Mouse (Mus musculus) layer of hippocampus, adult 9-10 months (tissue): ENCODE measurements at regions not wholly inside any gene's neighbourhood (a gene's known extent, or its start where the extent isn't known, plus 50 kb on each side); places are given as distances from the start of the nearest gene placed in this dataset.
A peak's percentile ranks its signal among the peaks of the same experiment; 100 is the strongest.

Experiments used
- DNase-seq: peaks from one replicate; pipeline ENCODE4 v3.0.0; 2022; ENCODE audit warnings: low spot score

- DNase-seq = no peak
These were observed 424.0 kb upstream of the Sorcs1 start for GRCm38 (mm10) chr19:51102411-51102810.

- DNase-seq = no peak
These were observed 396.3 kb upstream of the Sorcs1 start for GRCm38 (mm10) chr19:51074762-51075161.

GRCm38 (mm10) chr19:51059961-51060665, 381.7 kb upstream of the Sorcs1 start:
- no peak for DNase-seq

- DNase-seq = no peak
These were observed 365.1 kb upstream of the Sorcs1 start for GRCm38 (mm10) chr19:51043544-51043943.

GRCm38 (mm10) chr19:50994471-50994870, 316.0 kb upstream of the Sorcs1 start:
- no peak for DNase-seq

- DNase-seq = no peak
These were observed 292.6 kb upstream of the Sorcs1 start for GRCm38 (mm10) chr19:50971066-50971465.

- no peak for DNase-seq
These were observed 283.5 kb upstream of the Sorcs1 start for GRCm38 (mm10) chr19:50961910-50962309.

GRCm38 (mm10) chr19:50945006-50945405, 266.6 kb upstream of the Sorcs1 start:
- no peak for DNase-seq

GRCm38 (mm10) chr19:50911646-50912045, 233.2 kb upstream of the Sorcs1 start:
- no peak for DNase-seq

GRCm38 (mm10) chr19:50910674-50911073, 232.2 kb upstream of the Sorcs1 start:
- DNase-seq = no peak

- DNase-seq = peak; percentile 38
These were observed 230.3 kb upstream of the Sorcs1 start for GRCm38 (mm10) chr19:50908751-50909150.

- DNase-seq = no peak
These were observed 215.3 kb upstream of the Sorcs1 start for GRCm38 (mm10) chr19:50893755-50894154.

GRCm38 (mm10) chr19:50872661-50873060, 194.2 kb upstream of the Sorcs1 start:
- DNase-seq = no peak

GRCm38 (mm10) chr19:50872144-50872543, 193.7 kb upstream of the Sorcs1 start:
- DNase-seq = no peak

- DNase-seq = no peak
These were observed 176.4 kb upstream of the Sorcs1 start for GRCm38 (mm10) chr19:50854854-50855253.

GRCm38 (mm10) chr19:50840499-50840898, 162.1 kb upstream of the Sorcs1 start:
- DNase-seq = no peak
